Mouse (Mus musculus) midbrain, embryonic 13.5 days (tissue): ENCODE results near the gene Cobl. TPM values are rescaled to one million over a fixed set of nuclear protein-coding genes. Genes with fewer than 3 reads are reported as not detected.

Experiments used
- ATAC-seq: fragments of 200-750 bp; cut with Nextera tagmentation; 2 replicates; pipeline ENCODE4 v1.8.0; 2017; ENCODE audit warnings: mild to moderate bottlenecking, moderate TSS enrichment, moderate library complexity
- H3K27ac ChIP-seq: fragments of 300-500 bp; sonication (generic); 2 replicates; pipeline ENCODE4 v1.5.1; 2015; ENCODE audit warnings: inconsistent platforms, mild to moderate bottlenecking, moderate library complexity
- H3K27me3 ChIP-seq: fragments of 300-500 bp; sonication (generic); 2 replicates; pipeline ENCODE4 v1.6.1; 2015; ENCODE audit warnings: mild to moderate bottlenecking, inconsistent platforms
- H3K36me3 ChIP-seq: fragments of 300-500 bp; sonication (generic); 2 replicates; pipeline ENCODE4 v1.6.1; 2015; ENCODE audit warnings: mild to moderate bottlenecking, inconsistent platforms
- H3K4me1 ChIP-seq: fragments of 300-500 bp; sonication (generic); replicated peaks from 2 replicates; pipeline ENCODE4 v1.6.1; 2015; ENCODE audit warnings: inconsistent platforms
- H3K4me2 ChIP-seq: fragments of 300-500 bp; sonication (generic); replicated peaks from 2 replicates; pipeline ENCODE4 v1.6.1; 2015; ENCODE audit warnings: moderate library complexity, mild to moderate bottlenecking, inconsistent platforms
- H3K4me3 ChIP-seq: fragments of 300-500 bp; sonication (generic); replicated peaks from 2 replicates; pipeline ENCODE4 v1.5.1; 2015; ENCODE audit warnings: mild to moderate bottlenecking, inconsistent platforms
- H3K9ac ChIP-seq: fragments of 300-500 bp; sonication (generic); replicated peaks from 2 replicates; pipeline ENCODE4 v1.6.1; 2015; ENCODE audit warnings: mild to moderate bottlenecking, inconsistent platforms
- H3K9me3 ChIP-seq: fragments of 300-500 bp; sonication (generic); 2 replicates; pipeline ENCODE4 v1.6.1; 2016; ENCODE audit warnings: mild to moderate bottlenecking, inconsistent platforms
- WGBS: fragments of 180-500 bp; shearing (Covaris S2); methylation state at CpG from one replicate; pipeline ENCODE4 v1.1.7; 2015; 5-methylcytosine and 5-hydroxymethylcytosine counted together
- polyA plus RNA-seq: library from polyadenylated mRNA; unstranded; fragments of >200 nt; fragmentation: Nextera tagmentation; extraction: Ambion mirVana; gene quantifications from 2 replicates; pipeline ENCODE4 v1.2.1, GENCODE M21; 2015

Cobl gene
- polyA plus RNA-seq, 1 experiment from 2014 or later: 6.8 TPM

DNA sequence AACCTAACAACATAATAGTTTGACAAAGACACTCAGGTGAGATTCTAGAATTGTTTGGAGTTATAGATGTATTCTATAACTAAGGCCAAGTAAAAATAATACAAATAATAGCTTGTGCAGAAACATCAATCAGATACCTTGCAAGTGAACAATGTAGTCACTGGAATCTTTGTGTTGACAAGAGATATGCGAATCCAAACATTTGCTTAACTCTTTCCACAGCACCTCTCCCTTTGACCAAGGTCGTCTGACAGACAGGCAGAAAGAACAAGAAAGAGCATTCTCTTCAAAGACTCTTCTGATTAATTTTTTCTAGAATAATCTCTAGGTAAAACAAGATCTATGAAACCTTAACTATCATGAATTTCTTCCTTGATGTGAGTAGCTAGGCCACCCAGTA is 266.7 kb downstream of the Cobl start:
- H3K4me3 ChIP-seq: no peak overlapping the region
- H3K4me2 ChIP-seq: no peak overlapping the region
- ATAC-seq: no peak
- H3K36me3 ChIP-seq: no peaks in the 10 kb centered on the region
- 79% methylated on average over 2 of the region's 2 CpGs for WGBS
- no peak overlapping the region for H3K27ac ChIP-seq
- H3K27me3 ChIP-seq: no peaks in the 10 kb centered on the region
- H3K9ac ChIP-seq: no peak overlapping the region
- H3K4me1 ChIP-seq: no peaks in the 10 kb centered on the region
- H3K9me3 ChIP-seq: no peaks in the 10 kb centered on the region

DNA sequence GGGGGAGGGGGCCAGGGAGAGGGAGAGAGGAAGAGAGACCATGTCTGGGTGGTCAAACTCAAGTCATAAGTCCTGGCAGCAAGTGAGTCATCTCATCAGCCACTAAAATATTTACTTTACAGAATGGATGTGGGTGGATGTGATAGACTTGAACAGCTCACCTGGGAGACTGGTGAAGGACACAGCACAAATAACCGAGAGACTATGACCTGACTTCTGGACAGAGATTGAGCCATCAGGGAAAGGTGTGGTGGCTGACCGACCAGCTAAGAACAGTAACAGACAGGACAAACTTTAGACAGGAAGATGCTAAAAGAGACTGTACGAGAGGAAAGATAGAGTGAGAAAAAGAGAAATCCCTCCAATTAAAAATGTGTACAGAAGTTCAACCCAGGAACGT is 267.2 kb downstream of the Cobl start:
- Histone ChIP-seq H3K36me3 (no peaks in the 10 kb centered on the region), H3K4me3 (no peak overlapping the region), H3K4me2 (no peak overlapping the region), H3K27me3 (no peaks in the 10 kb centered on the region), H3K9ac (no peak overlapping the region), H3K9me3 (no peaks in the 10 kb centered on the region), H3K4me1 (no peaks in the 10 kb centered on the region), H3K27ac (no peak overlapping the region)
- 88% methylated on average over 4 of the region's 4 CpGs for WGBS
- ATAC-seq: no peak

DNA sequence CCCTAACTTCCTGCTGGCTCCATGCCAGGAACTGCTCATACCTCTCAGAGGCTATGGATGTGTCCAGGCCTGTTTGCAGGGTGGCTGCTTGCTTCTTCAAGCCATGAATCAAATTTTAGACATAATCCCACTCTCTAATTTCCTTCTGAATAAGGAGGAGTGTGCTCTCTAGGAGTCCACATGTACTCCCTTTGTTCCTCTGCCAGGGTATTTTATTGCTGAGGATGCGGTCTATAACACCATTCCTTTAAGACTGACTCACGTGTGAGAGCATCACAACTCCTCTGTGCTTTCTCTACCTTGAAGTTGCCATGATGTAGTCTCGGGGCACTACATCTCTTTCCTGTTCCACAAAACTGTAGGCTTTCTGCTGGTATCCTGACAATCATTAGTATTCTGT is 269.4 kb downstream of the Cobl start:
- WGBS: 90% methylated on average over 3 of the region's 3 CpGs
- no peak overlapping the region for H3K4me2 ChIP-seq
- no peaks in the 10 kb centered on the region for H3K9me3 ChIP-seq
- no peak overlapping the region for H3K4me3 ChIP-seq
- H3K4me1 ChIP-seq: no peaks in the 10 kb centered on the region
- H3K9ac ChIP-seq: no peak overlapping the region
- no peak for ATAC-seq
- H3K27ac ChIP-seq: no peak overlapping the region
- no peaks in the 10 kb centered on the region for H3K27me3 ChIP-seq
- no peaks in the 10 kb centered on the region for H3K36me3 ChIP-seq

- no peaks in the 10 kb centered on the region for H3K4me1 ChIP-seq
- no peaks in the 10 kb centered on the region for H3K9me3 ChIP-seq
- H3K27ac ChIP-seq: no peak overlapping the region
- no peak overlapping the region for H3K9ac ChIP-seq
- H3K4me3 ChIP-seq: no peak overlapping the region
- ATAC-seq: no peak
- WGBS: 81% methylated on average over 4 of the region's 4 CpGs
- H3K36me3 ChIP-seq: no peaks in the 10 kb centered on the region
- no peak overlapping the region for H3K4me2 ChIP-seq
- H3K27me3 ChIP-seq: no peaks in the 10 kb centered on the region
Observed at GRCm38 (mm10) chr11:12193369-12193768, 271.4 kb downstream of the Cobl start.

- Histone ChIP-seq H3K4me2 (no peak overlapping the region), H3K27ac (no peak overlapping the region), H3K4me3 (no peak overlapping the region), H3K9me3 (no peaks in the 10 kb centered on the region), H3K36me3 (no peaks in the 10 kb centered on the region), H3K27me3 (no peaks in the 10 kb centered on the region), H3K4me1 (no peaks in the 10 kb centered on the region), H3K9ac (no peak overlapping the region)
- ATAC-seq: no peak
- 82% methylated on average over 2 of the region's 2 CpGs for WGBS
Observed at GRCm38 (mm10) chr11:12191386-12191785, 273.4 kb downstream of the Cobl start.

DNA sequence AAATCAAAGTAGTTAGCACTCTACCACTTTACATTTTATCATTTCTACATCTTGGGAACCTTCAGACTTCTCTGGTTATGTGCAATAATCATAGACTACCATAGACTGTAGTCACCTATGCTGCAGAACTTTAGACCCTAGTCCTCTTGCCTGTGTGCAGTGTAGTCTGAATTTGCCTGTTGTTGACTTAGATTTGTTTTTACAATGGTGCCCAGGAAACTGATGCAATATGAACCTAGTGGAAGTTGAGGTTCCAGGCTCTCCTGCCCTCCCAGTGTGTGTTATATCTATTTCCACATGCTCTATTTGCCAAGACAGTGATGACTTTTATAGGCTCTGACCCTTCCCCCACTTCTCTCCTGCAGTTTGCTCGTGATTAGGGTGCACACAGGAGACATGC is 274.3 kb downstream of the Cobl start:
- 87% methylated on average over 1 of the region's 1 CpGs for WGBS

More for the DNA sequence above, 274.3 kb downstream of the Cobl start:
- no peak overlapping the region for H3K4me3 ChIP-seq
- H3K27me3 ChIP-seq: no peaks in the 10 kb centered on the region
- H3K36me3 ChIP-seq: no peaks in the 10 kb centered on the region
- no peaks in the 10 kb centered on the region for H3K4me1 ChIP-seq
- ATAC-seq: no peak
- no peak overlapping the region for H3K9ac ChIP-seq
- H3K27ac ChIP-seq: no peak overlapping the region
- no peak overlapping the region for H3K4me2 ChIP-seq
- H3K9me3 ChIP-seq: no peaks in the 10 kb centered on the region
